Mouse (Mus musculus): Measurements from ENCODE around the gene Zmiz1. TPM values are rescaled to one million over a fixed set of nuclear protein-coding genes. Genes with fewer than 3 reads are reported as not detected.

Zmiz1 gene
- total RNA-seq, 2 experiments from 2014 or later = 106 to 107 TPM

- intact Hi-C loops (cut with DNase I) = no loop called here
- DNase-seq (ENCODE audit: extremely low spot score in 1 of 2, low spot score in 2 of 2) = peak; percentile 35 to 47
- no peak for TF ChIP-seq CTCF (IDR thresholded peaks at IDR 0.05)
- no peak overlapping the region for H3K27ac ChIP-seq
- H3K4me3 ChIP-seq = no peak overlapping the region
Observed at GRCm38 (mm10) chr14:25549871-25550840, 91.2 kb downstream of the Zmiz1 start.

- Histone ChIP-seq H3K27ac (no peak overlapping the region), H3K4me3 (no peak overlapping the region)
- no peak for TF ChIP-seq CTCF (IDR thresholded peaks at IDR 0.05)
- DNase-seq (ENCODE audit: extremely low spot score in 1 of 2, low spot score in 2 of 2) = no peak
- intact Hi-C loops (cut with DNase I) = no loop called here
Observed at GRCm38 (mm10) chr14:25551731-25552130, 92.7 kb downstream of the Zmiz1 start.

- no peak overlapping the region for H3K27ac ChIP-seq
- no peak for DNase-seq (ENCODE audit: extremely low spot score in 1 of 2, low spot score in 2 of 2)
- TF ChIP-seq CTCF (IDR thresholded peaks at IDR 0.05) = no peak
- intact Hi-C loops (cut with DNase I) = no loop called here
- H3K4me3 ChIP-seq = no peak overlapping the region
Observed at GRCm38 (mm10) chr14:25553382-25553781, 94.4 kb downstream of the Zmiz1 start.

GRCm38 (mm10) chr14:25554781-25555180 lies 95.8 kb downstream of the Zmiz1 start:
- TF ChIP-seq CTCF (IDR thresholded peaks at IDR 0.05) = no peak
- no peak overlapping the region for H3K4me3 ChIP-seq
- H3K27ac ChIP-seq = no peak overlapping the region
- intact Hi-C loops (cut with DNase I) = no loop called here
- no peak for DNase-seq (ENCODE audit: extremely low spot score in 1 of 2, low spot score in 2 of 2)

DNA sequence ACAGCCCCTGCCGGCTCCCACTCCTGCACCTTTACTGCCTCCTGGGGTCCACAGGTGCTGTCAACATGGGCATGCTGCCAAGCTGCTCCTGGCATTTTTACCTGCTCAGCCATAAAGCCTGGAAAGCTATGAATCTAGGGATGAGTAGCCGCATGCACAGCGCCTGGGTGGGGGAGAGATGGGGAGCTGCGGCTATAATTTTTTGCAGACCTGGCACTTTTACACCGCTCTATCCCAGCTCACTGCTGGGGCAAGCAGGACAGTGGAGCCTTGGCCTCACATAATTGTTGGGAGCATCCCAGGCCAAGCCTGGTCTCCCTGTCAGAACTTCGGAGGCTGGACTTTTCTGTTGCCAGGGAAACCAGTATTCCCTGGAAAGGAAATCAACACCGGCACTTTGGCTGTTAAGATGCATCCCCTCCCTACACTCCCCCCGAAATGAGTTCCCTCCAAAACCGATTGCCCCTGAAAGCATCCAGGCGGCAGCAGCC lies 96.4 kb downstream of the Zmiz1 start:
- TF ChIP-seq CTCF (IDR thresholded peaks at IDR 0.05) = no peak
- Histone ChIP-seq H3K4me3 (no peak overlapping the region), H3K27ac (no peak overlapping the region)
- intact Hi-C loops (cut with DNase I) = no loop called here
- no peak for DNase-seq (ENCODE audit: extremely low spot score in 1 of 2, low spot score in 2 of 2)

GRCm38 (mm10) chr14:25555848-25556247 lies 96.9 kb downstream of the Zmiz1 start:
- DNase-seq (ENCODE audit: extremely low spot score in 1 of 2, low spot score in 2 of 2) = no peak
- H3K4me3 ChIP-seq = no peak overlapping the region
- no peak overlapping the region for H3K27ac ChIP-seq
- TF ChIP-seq CTCF (IDR thresholded peaks at IDR 0.05) = no peak
- intact Hi-C loops (cut with DNase I) = no loop called here

DNA sequence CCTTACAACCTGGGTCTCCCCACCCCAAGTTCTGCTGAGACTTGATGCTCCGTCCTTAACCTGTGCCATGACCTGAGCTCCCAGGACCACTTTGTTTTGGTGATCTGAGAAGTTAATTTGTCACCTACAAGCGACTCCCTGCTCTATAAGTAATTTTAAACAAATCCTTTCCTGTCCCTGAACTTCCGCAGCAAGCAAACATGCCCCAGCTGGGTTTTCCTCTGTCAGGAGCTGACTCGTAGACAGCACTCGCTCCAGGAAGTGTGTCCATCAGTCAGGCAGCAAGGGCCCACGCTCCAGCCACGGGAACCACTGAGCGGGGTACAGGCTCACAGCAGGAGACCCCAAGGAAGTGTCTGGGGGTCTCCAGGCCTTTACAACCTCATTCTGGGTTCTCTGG lies 98.0 kb downstream of the Zmiz1 start:
- H3K27ac ChIP-seq = no peak overlapping the region
- TF ChIP-seq CTCF (IDR thresholded peaks at IDR 0.05) = no peak
- no peak for DNase-seq (ENCODE audit: extremely low spot score in 1 of 2, low spot score in 2 of 2)
- intact Hi-C loops (cut with DNase I) = no loop called here
- H3K4me3 ChIP-seq = no peak overlapping the region

DNA sequence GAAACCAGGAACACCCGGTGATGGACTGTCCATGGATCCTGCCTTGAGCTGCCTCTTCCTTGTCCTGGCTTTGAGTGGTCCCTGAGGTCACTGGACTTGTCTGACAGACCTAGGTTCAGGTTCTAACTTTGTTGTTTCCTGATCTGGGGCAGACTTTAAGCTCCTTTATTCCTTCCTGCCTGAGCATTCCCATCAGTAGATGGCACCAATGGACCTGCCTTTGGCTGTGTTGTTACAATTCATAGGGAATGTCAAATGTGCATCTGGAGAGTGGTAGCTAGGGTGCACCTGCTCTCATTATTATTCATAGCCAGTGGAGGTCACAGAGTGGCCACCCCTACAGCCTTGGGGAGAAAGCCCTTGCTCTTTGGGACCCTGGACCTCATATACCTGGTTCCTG lies 99.5 kb downstream of the Zmiz1 start:
- Histone ChIP-seq H3K4me3 (no peak overlapping the region), H3K27ac (no peak overlapping the region)
- TF ChIP-seq CTCF (IDR thresholded peaks at IDR 0.05) = peak; percentile 16
- DNase-seq (ENCODE audit: extremely low spot score in 1 of 2, low spot score in 2 of 2) = no peak
- intact Hi-C loops (cut with DNase I) = no loop called here

DNA sequence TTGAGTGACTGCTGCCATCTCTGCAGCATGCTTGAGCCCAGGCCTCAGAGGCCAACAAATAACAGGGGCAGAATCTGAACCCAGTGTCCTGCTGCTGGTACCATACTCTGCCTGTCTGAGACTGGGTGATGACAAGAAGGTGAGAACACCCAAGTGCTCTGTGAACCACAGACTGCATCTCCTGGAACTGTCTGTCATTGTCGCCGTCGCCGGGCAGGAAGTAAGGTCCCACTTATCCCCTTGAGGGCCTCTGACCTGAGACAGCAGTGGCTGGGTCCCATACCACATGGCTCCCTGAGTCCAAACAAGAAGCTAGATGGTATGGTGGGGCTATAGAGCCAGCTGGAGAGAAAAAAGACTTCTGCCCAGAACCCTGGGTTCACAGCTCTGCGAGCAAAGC lies 100.9 kb downstream of the Zmiz1 start:
- Histone ChIP-seq H3K4me3 (no peak overlapping the region), H3K27ac (no peak overlapping the region)
- TF ChIP-seq CTCF (IDR thresholded peaks at IDR 0.05) = no peak
- no peak for DNase-seq (ENCODE audit: extremely low spot score in 1 of 2, low spot score in 2 of 2)
- intact Hi-C loops (cut with DNase I) = loop anchor here (10.0 kb wide), 1 partner anchor 525 kb away; no protein-coding TSS in a partner anchor

DNA sequence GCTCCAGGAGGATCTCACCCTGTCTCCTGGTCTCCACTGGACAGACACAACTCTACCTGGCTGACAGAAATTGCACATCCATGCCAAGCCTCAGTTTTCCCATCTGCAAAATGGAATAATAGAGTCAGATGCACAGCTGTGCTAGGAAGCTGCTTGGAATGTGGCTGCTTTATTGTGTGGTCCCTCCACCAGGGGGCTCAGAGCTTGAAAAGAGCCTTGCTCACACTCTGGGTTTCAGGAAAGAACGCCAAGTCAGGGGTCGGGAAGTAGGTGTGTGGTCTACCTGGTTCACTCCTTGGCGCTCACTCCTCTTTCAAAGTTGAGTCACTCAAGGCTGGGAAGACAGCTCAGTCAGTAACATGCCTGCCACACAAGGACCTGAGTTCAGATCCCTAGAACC lies 101.9 kb downstream of the Zmiz1 start:
- no peak overlapping the region for H3K4me3 ChIP-seq
- no peak for DNase-seq (ENCODE audit: extremely low spot score in 1 of 2, low spot score in 2 of 2)
- H3K27ac ChIP-seq = no peak overlapping the region
- intact Hi-C loops (cut with DNase I) = loop anchor here (10.0 kb wide), 1 partner anchor 526 kb away; no protein-coding TSS in a partner anchor
- TF ChIP-seq CTCF (IDR thresholded peaks at IDR 0.05) = peak; percentile 22

DNA sequence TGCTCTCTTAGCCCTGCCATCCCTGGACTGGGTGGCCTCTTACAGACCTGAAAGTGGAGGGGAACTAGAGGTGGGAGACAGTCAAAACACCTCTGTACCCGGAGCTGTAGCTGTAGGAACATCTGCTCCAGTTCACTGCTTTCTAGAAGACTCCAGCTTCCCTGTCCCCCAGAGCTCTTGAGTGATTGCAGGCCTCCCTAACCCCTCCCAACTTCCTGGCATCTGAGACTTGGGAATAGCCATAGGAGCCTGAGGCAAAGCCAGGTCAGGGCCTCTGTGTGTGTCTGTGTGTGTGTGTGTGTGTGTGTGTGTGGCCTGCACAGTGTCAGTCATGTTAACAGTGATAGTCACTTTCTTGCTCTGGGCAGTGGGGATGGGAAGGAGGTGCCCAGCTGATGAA lies 102.7 kb downstream of the Zmiz1 start:
- intact Hi-C loops (cut with DNase I) = loop anchor here (10.0 kb wide), 1 partner anchor 527 kb away; no protein-coding TSS in a partner anchor
- no peak for TF ChIP-seq CTCF (IDR thresholded peaks at IDR 0.05)
- DNase-seq (ENCODE audit: extremely low spot score in 1 of 2, low spot score in 2 of 2) = no peak
- Histone ChIP-seq H3K4me3 (no peak overlapping the region), H3K27ac (no peak overlapping the region)

GRCm38 (mm10) chr14:25562447-25562846 lies 103.5 kb downstream of the Zmiz1 start:
- TF ChIP-seq CTCF (IDR thresholded peaks at IDR 0.05) = no peak
- DNase-seq (ENCODE audit: extremely low spot score in 1 of 2, low spot score in 2 of 2) = no peak
- Histone ChIP-seq H3K27ac (no peak overlapping the region), H3K4me3 (no peak overlapping the region)
- intact Hi-C loops (cut with DNase I) = loop anchor here (10.0 kb wide), 1 partner anchor 528 kb away; no protein-coding TSS in a partner anchor

All from left cerebral cortex, adult 2 months (tissue).